Mouse (Mus musculus) thymus, postnatal 36 days (tissue): ENCODE data around the gene Fbxl8.

Experiments
- DNase-seq, 2 experiments: peaks; one replicate each; pipeline ENCODE4 v3.0.0; 2022; ENCODE audit warnings: mixed read lengths in 2 of 2

Fbxl8 gene

DNA sequence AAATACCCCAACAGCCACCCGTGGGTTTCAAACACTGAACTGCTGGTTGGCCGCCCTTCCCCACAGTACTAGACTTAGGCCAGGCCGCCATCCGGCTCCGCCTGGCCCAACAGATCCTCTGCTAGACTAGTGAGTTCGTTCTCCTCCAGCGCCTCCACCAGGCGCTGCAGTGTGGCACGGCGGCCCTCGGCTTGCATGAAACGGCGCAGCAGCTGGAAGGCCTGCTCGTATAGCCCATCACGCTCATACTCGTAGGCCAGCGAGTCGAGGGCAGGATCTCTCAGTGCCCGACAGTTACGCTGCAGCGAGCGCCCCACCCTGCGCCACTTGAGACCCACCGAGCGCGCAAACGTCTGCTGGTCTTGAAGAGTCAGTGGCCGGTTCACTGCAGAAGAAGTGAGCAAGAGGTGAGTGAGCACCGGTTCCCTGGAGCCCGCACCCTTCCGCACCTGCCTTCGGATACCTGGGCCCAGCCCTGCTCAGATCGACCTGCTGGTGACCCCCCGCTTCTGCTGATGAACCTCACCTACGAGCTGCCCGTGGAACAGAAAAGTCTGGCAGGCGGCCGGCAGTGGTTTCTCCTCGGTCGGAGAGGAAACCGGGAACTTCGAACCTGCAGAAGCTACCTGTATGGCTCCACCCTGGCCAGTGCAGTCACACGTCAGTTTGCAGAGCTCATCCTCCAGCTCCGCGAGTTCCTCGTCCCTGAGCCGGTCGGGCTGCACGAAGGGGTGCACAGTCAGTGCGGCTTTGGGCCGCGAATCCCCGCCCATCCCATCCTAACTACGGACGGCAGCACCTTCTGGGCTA is 5.3 kb upstream of the Fbxl8 start:
- peak in 1 of 2 experiments; percentile 29 for DNase-seq

DNA sequence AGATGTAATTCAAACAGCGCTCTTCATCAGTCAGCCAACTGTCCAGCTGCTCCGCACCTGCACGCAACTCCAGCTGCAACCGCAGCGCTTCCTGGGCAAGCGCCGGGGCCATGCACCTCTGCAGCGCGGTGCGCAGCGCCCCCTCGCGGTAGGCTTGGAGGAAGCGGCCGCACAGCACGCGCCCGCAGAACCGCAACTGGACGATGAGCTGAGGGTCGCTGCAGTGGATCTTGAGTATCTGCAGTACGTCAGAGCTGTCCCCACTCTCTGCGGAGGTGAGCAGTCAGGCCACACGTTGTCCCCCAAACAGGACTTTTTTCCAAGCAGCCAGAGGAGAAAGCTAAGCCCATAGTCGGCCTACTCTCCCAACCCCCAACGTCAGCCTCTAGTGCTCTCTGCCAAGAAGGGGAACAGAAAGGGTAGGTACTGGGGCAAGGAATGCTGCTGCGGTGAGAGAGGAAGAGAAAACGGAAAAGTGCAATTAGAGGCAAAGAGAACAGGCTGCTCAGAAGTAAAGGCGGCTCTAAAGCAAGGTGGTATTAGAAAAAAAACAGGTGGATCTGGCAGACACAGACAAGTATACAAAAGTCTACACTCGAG is 4.6 kb upstream of the Fbxl8 start:
- peak; percentile 75 to 76 for DNase-seq

DNA sequence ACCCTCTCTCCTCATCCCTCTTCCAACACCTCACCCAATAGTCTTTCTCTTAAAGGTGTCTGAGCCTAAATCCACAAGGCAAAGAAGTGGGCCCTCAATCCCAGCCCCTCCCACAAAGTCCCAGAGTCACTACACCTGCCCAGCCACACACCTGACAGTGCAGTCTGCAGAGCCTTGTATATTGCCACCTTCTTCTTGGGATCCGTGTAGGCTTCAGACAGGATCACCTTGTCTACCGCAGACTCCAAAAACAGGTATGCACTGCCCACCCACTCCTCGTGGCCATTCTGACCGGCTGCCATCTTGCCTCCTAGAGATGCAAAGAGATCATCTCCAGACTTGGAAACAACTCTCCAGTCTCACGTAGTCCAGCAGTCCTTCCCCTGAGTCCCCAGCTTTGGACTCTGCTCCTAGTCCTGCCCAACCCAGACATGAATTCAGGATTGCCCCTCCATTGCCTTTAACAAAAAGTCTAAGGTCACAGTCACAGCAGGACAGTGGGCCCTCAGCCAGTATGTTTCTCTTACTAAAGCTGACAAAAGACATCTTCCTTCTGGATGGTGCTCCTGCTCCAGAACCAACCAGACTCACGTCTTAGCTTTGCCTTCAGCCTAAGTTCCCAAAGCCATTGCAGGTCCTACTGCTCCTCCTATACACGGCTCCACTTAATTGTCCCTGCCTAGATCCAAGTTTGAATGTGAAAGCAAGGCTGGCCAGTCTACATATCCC is 3.9 kb upstream of the Fbxl8 start:
- DNase-seq, result no peak

DNA sequence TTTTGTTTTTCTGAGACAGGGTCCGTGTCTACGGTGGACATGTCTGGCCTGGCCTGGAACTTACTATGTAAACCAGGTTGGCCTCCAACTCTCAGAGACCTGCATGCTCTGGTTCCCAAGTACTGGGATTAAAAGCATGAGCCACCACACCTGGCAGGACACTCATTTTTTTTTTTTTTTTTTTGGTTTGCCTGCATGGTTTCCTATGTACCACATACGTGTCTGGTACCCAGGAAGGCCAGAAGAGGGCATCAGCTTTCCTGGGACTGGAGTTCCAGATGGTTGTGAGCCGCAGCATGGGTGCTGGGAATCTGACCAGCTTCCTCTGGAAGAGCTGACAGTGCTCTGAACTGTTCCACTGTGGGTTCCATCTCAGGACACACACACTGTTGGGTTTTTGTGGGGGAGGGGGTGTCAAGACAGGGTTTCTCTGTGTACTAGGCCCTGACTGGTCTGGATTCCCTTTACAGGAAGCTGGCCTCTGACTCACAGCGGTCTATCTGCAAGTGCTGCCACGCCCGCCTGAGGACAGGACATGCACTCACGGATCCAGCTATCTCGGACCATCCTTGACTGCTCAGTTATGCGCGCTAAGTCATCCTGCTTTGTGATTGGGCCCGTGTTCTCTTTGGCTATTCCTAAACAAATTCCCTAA is 3.0 kb upstream of the Fbxl8 start:
- DNase-seq, result no peak

DNA sequence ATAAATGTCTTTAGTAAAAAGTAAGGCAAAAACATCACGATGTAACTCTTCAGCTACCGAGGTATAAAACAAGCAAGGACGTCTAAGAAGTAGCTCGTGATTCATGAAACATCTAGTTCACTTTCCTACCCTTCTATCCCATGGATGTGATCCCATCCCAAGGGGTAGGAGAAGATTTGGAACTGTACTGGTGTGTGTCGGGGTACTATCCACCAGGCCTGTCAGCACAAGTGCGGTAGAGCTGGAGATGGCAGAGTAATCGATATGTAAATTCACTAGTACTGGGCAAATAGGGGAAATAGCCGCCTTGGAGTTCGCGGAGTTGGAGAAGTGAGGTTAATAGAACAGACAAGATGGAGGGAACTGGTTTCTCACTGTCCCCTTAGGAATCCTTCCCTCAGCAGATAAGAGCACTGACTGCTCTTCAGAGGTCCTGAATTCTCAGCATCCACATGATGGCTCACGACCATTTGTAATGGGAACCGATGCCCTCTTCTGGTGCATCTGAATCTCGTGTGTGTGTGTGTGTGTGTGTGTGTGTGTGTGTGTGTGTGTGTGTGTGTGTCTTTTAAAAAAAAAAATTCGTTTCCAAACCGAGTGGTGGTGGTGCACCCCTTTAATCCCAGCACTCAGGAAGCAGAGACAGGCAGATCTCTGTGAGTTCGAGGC is 1.1 kb upstream of the Fbxl8 start:
- DNase-seq, result no peak

DNA sequence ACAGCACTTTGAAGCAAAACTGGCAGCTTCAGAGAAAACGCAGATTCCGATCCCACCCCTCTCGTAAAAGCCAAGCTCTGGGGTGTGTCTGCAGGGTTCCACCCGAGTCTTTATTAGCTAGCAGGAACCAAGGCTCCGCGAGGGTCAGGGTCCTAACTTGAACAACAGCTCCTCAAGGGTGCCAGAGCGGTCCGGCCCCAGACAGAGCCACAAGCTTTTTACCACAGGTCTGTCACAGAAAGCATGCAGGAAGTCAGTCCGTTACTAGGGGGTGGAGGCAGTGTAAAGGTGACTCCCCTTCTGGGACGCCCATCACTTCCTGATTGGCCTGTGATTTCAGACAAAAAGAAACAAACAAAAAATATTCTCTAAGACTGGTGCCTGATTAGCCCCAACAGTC is 680 bp downstream of the Fbxl8 start:
- peak; percentile 45 to 53 for DNase-seq

DNA sequence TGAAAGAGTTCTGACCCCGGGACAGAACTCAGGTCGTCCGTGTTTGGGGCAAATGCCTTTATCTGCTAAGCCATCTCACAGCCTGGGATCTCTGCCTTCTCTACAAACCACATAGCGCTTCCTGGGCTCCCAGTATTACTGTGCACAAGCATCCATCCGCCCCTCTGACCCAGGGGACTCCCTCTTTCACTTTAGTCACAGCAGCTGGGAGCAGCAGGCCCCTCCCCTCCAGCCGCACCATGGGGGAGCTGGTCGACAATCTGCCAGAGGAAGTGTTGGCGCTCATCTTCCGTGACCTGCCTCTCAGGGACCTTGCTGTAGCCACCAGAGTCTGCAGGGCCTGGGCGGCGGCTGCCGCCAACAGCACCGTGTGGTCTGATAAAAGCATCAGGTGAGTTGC is 2.3 kb downstream of the Fbxl8 start:
- DNase-seq, result peak; percentile 32 to 56

DNA sequence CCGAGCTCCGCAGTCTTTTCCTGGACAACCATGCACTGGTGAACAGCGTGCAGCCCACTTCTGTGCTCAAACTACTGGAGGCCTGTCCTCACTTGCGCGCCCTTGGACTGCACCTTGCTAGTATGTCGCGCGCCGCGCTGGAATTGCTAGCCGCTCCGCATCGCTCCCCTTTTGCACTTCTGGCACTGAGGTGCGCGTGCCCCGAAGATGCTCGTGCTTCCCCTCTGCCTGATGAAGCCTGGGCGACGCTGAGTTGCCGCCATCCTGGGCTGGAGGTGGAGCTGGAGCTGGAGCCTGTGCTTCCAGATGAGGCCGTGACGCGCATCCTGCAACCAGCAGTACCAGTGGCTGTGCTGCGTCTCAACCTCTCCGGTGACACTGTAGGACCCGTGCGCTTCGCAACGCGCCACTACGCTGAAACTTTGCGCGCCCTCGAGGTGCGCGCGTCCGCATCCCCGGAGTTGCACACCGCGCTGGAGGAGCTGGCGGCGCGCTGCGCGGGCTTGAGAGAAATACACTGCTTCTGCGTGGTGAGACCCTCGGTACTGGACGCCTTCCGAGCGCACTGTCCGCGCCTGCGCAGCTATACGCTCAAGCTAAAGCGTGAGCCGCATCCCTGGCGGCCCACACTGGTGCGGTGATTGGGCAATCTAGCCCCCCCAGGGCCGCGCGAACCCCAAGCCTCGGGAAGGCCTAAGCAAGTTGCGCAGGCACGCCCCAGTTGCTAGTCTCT is 4.1 kb downstream of the Fbxl8 start:
- DNase-seq, result no peak

DNA sequence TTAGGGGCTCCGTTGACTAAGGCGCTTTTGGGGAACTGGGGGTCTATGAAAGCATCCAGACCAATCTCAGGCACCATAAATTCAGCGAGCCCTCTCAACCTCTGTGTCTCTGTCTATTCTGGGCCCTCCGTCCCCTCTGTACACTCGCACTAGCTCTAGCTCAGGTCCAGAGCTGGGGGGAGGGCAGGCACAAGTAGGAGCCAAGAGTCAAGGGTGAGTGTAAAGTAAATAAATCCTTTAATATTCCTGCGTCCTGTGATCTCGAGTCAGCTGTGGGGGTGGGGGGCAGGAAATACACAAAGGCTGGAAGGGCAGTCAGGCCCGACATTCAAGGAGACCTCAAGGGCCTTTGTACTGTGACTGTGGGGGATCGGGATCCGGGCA is 4.6 kb downstream of the Fbxl8 start:
- DNase-seq, result no peak

DNA sequence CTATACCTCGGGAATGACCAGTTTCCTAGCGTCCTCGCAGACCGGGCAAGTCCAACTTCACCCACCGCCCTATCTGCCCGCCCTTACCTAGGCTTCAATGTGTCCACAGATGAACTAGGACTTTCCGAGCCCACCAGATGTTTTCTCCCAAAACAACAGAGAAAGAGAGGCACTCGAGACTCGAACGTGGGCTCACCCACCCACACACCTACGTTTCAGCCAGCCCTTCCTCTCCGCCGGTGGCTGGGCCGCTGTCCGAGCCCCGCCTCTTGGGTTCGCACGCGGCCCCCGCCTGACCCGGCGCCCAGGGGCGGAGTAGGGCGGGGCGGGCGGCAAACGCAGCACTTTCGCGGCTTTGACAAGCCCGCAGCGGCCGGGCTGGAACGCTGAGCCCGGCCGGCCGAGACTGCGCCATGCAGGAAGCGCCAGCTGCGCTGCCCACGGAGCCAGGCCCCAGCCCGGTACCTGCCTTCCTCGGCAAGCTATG is 5.1 kb downstream of the Fbxl8 start, which contains the start of gene Hsf4:
TSS of gene Hsf4 (plus strand) at position 341 of the 487 bp plus-strand sequence.
- DNase-seq, result no peak

DNA sequence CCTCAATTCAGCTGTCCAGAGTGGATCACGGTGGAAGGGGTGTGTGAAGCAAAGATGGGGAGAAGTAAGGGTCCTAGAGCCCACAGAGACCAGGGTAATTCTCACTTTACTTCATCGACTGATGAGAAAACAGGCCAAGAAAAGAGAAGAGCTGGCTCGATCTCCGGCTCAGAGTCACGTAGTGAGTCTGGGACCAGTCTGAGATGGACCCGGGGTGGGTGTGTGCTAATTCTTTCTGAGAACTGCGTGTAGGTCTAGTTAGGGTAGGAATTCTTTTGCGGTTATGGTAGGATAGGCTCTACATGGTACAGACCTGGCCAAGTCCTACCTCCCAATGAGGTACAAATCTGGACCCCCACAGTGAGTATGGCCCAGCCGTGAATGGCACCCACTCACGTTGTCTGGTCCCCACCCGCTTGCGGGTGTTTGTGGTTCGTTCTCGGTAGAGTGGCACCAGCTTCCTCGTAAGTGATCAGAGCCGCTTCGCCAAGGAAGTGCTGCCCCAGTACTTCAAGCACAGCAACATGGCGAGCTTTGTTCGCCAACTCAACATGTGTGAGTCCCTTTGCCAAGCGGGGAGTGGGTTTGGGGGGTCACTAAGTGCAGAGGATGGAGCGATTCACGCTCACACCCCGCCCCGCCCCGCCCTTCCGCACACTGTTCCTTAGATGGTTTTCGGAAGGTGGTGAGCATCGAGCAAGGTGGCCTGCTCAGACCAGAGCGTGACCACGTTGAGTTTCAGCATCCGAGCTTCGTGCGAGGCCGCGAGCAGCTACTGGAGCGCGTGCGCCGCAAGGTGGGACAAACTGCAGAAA is 5.9 kb downstream of the Fbxl8 start:
- DNase-seq, result no peak

DNA sequence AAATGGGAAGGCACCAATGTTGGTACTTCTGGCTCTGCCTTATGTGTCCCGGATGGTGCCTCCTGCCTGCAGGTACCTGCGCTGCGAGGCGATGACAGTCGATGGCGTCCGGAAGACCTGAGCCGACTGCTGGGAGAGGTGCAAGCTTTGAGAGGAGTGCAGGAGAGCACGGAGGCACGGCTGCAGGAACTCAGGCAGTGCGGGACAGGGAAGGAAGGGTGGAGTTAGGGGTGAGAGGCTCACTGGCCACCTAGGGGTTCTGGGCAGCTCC is 6.4 kb downstream of the Fbxl8 start:
- no peak for DNase-seq

DNA sequence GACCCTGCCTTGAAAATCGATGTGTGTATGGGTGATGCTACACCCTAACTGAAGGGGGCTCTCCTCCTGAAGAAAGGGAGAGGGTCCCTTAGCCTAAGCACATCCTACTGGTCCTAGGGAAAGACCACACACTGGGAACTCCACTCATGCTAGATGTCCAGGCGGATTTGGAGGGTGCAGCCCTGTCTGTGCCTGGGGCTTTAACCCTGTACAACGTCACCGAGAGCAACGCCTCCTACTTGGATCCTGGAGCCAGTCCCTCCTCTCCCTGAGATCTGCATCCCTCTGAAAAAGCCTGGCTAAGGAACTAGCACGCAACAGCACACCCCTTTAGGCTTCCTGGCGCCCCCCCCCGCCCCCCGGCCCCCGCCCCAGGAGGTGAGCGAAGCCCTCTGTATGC is 10.9 kb downstream of the Fbxl8 start:
- no peak for DNase-seq

DNA sequence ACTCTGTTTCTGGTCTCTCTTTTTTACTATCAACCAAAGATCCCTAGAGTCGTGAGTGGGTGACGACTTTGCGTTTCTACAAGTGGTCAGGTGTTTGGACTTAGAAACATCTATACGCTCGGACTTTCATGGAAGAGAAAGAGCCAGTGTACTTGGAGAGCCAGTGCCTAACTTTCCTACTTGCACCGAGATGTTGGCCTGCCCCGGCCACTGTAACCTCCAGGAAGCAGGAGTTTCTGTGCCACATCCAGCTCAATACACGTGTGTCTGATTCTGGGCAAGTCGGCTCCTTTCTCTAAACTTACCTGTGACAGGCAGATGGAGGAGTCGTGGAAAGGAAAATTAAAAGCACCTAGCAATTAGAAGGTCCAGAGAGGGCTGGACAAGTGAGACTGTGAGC is 11.4 kb downstream of the Fbxl8 start, which contains the start of gene Nol3:
TSS of gene Nol3 (plus strand) at position 301 of the 400 bp plus-strand sequence.
- no peak for DNase-seq

DNA sequence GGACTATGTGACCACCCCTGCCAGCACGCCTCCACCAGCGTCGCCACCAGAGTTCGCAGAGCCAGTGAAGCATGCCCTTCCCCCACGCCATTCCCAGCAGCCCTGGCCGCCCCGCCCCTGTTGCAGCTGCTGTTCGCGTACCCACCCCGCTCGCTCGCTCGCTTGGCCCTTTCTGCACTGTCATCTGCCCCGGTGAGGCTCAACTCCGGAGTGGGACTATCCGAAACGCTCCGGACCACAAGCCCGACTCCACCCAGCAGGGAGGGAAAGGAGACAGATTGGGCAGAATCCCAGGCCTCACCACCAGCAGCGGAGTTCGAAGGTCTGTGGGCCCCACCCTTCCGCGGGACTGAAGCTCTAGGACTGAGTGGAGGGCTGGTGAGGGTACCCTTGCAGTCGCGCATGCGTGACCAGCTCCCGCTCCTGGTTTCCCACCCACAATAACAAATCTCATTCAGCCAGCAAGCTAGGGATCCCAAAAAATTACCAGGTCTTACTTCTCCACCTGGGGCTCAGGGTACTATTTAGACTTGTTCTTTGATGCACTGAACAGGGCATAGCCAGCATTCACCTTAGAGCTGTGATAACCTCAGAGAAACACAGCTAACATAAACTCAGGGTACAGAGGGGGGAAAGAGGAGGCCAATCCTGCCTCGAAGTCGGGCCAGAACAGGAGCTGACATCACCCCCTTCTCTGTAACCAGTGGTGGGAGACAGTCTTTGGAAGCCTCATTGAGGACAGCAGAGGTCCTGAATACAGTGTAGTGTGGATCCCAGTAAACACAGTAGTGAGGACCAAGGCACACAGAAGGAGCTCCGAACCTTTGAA is 12.1 kb downstream of the Fbxl8 start:
- DNase-seq, result peak; percentile 52 to 60

DNA sequence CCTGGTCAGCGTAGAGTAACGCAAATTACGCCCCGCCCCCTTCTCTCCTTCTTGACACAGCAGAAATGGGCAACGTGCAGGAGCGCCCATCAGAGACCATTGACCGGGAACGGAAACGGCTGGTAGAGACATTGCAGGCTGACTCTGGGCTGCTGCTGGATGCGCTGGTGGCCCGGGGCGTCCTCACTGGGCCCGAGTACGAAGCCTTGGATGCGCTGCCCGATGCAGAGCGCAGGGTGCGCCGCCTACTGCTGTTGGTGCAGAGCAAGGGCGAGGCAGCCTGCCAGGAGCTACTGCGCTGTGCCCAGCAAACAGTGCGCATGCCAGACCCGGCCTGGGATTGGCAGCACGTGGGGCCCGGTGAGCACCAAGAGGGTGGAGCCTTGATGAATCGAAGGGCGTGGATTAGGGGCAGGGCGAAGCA is 14.5 kb downstream of the Fbxl8 start:
- peak in 1 of 2 experiments; percentile 50 for DNase-seq

DNA sequence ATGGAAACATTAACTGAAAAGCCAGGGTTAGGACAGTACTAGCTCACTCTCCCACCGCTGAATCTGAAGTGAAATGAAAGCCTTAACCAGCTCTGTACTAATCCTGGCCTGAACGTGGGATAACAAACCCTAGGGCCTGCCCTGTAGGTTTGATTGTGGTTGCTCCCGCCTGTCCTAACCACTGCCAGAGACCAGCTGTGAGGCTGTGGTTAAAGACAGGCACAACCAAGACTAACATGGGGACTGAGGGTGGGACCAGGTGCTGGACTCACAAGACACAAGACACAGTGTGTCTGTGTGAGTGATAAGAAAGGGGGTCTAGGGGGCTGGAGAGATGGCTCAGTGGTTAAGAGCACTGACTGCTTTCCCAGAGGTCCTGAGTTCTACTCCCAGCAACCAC is 16.1 kb downstream of the Fbxl8 start:
- no peak for DNase-seq

DNA sequence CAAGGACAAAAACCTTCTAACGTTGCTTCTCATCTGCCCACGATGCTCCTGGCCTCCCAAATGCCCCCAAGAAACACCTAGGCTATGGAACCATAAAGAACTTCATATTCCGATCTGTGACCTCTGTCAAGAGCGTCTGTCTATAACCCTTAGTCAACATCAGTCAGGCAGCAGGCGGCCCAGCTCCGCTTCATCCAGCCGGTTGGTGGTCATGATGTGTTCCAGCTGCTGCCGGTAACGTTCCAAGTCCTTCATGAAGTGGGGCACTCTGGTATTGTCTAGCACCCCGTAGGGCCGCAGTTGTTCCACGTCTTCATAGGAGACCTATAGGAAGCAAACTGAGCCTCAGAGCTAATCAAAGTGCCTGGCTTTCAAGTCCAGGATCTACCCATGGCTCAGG is 17.4 kb downstream of the Fbxl8 start:
- DNase-seq, result no peak

DNA sequence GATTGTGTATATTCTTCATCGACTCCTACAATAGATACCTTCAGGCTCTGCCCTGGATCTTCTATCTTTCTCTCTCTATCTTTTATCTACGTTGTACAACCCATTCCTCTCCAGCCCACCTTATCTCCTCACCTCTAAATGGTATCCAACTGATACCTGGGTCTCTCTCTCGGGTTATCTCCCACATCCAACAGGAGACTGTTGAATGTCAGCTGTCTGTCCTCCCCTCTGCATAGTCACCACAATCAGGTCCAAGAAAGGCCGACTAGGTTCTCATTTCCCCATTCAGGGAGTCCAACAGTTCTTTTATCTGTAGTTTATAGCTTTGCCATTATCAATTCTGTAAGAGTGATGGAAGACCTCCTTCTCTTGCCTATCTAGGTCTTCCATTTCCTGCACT is 17.8 kb downstream of the Fbxl8 start:
- DNase-seq, result no peak

DNA sequence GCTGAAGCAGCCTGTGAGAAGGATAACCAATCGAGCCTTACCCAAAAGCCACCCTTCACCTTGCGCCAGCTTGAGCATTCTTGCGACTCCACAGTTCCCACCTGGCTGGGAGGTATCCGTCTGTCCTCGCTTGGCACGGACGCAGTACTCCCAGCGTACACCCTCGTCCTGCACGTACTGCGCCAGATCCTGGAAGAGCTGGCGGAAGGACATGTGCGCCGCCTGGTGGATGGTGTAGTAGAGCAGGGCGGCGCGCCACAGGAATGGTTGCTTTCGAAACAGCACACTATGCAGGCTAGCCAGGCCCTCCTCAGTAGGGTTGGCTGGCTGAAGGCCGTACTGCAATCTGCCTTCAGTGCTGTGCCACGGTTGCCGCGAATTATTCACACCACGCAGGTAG is 18.6 kb downstream of the Fbxl8 start:
- no peak for DNase-seq
